Mouse (Mus musculus): ENCODE results near the gene Syt7. TPM values are rescaled to one million over a fixed set of nuclear protein-coding genes. Genes with fewer than 3 reads are reported as not detected.

Syt7 gene
- polyA plus RNA-seq, 2 experiments: 2.0 to 5.0 TPM

DNA sequence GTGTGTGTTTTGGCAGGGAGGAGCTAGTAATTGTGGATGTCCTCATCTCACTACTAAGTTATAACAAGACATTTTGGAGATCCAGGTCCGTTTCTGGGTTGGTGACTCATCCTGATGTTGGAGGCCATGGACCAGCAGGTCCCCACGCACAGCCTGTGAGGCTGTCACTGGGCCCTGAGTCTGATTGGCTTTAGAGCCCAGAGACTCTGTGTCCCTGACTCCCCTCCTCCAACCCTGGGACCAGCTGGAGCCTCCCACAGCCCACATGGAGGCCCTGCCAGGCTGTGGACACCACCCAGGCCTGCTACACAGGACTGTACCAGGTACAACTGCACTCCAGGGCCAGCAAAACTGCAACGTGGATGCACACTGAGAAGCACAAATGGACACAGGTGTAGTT lies 84.1 kb downstream of the Syt7 start:
- H3K9me3 ChIP-seq (ENCODE audit: control insufficient read depth, low read length): no peaks in the 10 kb centered on the region
- DNase-seq (ENCODE audit: low spot score) (no peak), ATAC-seq (ENCODE audit: low FRiP score, low read depth) (no peak)
- H3K27ac ChIP-seq (replicated peaks; ENCODE audit: low read depth, low read length): no peak overlapping the region
- no peak overlapping the region for H3K4me2 ChIP-seq (replicated peaks; ENCODE audit: low read depth, low read length, severe bottlenecking)
- 73% methylated on average over 3 of the region's 3 CpGs for WGBS
- H3K4me3 ChIP-seq (replicated peaks; ENCODE audit: low read length): no peak overlapping the region
- no peak overlapping the region for H3K9ac ChIP-seq (ENCODE audit: low read depth, low read length, severe bottlenecking)
- TF ChIP-seq POLR2A (IDR thresholded peaks at IDR 0.05; ENCODE audit: borderline replicate concordance, extremely low read depth, insufficient read depth, insufficient read length): no peak
- H3K4me1 ChIP-seq (ENCODE audit: control insufficient read depth, insufficient read depth, low read length): no peaks in the 10 kb centered on the region
- H3K27me3 ChIP-seq (ENCODE audit: control insufficient read depth, insufficient read depth, low read length): no peaks in the 10 kb centered on the region
- H3K36me3 ChIP-seq (ENCODE audit: control insufficient read depth, insufficient read depth, low read length): no peaks in the 10 kb centered on the region

DNA sequence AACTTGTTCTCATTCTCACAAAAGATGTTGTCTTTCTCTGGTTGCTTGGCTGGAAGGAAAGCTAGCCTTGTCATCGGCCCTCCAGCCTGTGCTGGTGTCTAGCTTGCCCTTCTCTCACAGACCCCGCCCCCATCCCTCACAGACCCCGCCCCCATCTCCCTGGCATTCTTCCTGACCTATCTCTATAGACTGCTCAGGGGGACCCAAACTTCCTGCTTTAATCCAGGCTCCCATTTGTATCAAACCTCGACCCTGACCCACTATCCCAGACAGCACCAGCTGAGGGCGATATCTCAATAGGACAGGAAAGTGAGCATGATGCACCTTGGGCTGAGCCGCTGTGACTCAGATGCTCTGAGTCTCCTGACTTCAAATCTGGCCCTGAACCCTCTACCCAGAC lies 84.9 kb downstream of the Syt7 start:
- no peak for TF ChIP-seq POLR2A (IDR thresholded peaks at IDR 0.05; ENCODE audit: borderline replicate concordance, extremely low read depth, insufficient read depth, insufficient read length)
- Histone ChIP-seq H3K4me1 (ENCODE audit: control insufficient read depth, insufficient read depth, low read length) (no peaks in the 10 kb centered on the region), H3K9me3 (ENCODE audit: control insufficient read depth, low read length) (no peaks in the 10 kb centered on the region), H3K27me3 (ENCODE audit: control insufficient read depth, insufficient read depth, low read length) (no peaks in the 10 kb centered on the region), H3K36me3 (ENCODE audit: control insufficient read depth, insufficient read depth, low read length) (no peaks in the 10 kb centered on the region), H3K4me2 (replicated peaks; ENCODE audit: low read depth, low read length, severe bottlenecking) (no peak overlapping the region), H3K4me3 (replicated peaks; ENCODE audit: low read length) (no peak overlapping the region), H3K27ac (replicated peaks; ENCODE audit: low read depth, low read length) (no peak overlapping the region), H3K9ac (ENCODE audit: low read depth, low read length, severe bottlenecking) (no peak overlapping the region)
- no peak for DNase-seq (ENCODE audit: low spot score)
- 22% methylated on average over 6 of the region's 6 CpGs for WGBS
- ATAC-seq (ENCODE audit: low FRiP score, low read depth): no peak

DNA sequence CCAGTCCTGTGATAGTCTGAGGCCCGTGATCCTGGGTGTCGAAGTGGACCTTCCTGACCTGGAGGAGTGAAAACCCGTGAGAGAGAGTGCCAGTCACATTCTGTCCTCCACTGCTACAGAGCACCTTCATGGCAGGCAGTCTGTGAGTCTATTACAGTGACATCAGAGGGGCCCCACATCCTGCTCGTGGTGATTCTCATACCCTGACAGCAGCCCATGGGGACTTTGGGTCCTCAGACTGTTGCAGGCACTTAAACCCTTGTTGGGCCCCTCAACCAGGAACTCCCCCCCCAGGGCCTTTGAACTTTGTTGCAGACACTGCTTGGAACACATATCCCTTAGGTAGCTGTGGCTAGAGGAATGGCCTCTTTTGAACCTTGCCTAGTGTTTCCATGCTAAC lies 90.7 kb downstream of the Syt7 start:
- Histone ChIP-seq H3K4me2 (replicated peaks; ENCODE audit: low read depth, low read length, severe bottlenecking) (no peak overlapping the region), H3K27ac (replicated peaks; ENCODE audit: low read depth, low read length) (no peak overlapping the region), H3K4me3 (replicated peaks; ENCODE audit: low read length) (no peak overlapping the region), H3K9me3 (ENCODE audit: control insufficient read depth, low read length) (no peaks in the 10 kb centered on the region), H3K4me1 (ENCODE audit: control insufficient read depth, insufficient read depth, low read length) (no peaks in the 10 kb centered on the region), H3K27me3 (ENCODE audit: control insufficient read depth, insufficient read depth, low read length) (no peaks in the 10 kb centered on the region), H3K9ac (ENCODE audit: low read depth, low read length, severe bottlenecking) (no peak overlapping the region), H3K36me3 (ENCODE audit: control insufficient read depth, insufficient read depth, low read length) (no peaks in the 10 kb centered on the region)
- no peak for DNase-seq (ENCODE audit: low spot score)
- TF ChIP-seq POLR2A (IDR thresholded peaks at IDR 0.05; ENCODE audit: borderline replicate concordance, extremely low read depth, insufficient read depth, insufficient read length): no peak
- WGBS: 42% methylated on average over 4 of the region's 4 CpGs
- ATAC-seq (ENCODE audit: low FRiP score, low read depth): no peak

DNA sequence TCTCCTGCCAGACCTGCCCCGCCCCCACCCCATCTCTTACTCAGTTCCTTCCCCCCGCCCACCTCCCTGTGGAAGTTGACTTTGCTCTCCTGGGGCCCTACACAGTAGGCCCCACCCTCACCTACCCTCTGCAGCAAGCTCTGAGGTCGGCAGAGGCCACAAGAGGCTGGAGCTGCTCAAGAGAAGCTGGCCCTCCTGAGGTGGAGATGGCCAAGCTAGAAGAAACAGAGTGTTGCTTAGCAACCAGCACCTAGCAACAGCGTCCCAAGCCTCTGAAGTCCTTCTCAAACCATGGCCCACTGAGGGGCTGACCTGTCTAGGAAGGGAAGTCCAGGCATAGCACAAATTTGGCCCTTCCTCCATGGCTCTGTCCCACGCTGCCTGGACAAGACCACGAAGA lies 93.8 kb downstream of the Syt7 start, which contains the start of gene Ppp1r32:
Gene Ppp1r32, minus strand, starts transcription at position 226 of the 400 bp plus-strand sequence.
- peak; percentile 18 for DNase-seq (ENCODE audit: low spot score)
- no peak within 1 kb of the TSS for H3K27ac ChIP-seq (replicated peaks; ENCODE audit: low read depth, low read length)
- TF ChIP-seq POLR2A (IDR thresholded peaks at IDR 0.05; ENCODE audit: borderline replicate concordance, extremely low read depth, insufficient read depth, insufficient read length): no peak

DNA sequence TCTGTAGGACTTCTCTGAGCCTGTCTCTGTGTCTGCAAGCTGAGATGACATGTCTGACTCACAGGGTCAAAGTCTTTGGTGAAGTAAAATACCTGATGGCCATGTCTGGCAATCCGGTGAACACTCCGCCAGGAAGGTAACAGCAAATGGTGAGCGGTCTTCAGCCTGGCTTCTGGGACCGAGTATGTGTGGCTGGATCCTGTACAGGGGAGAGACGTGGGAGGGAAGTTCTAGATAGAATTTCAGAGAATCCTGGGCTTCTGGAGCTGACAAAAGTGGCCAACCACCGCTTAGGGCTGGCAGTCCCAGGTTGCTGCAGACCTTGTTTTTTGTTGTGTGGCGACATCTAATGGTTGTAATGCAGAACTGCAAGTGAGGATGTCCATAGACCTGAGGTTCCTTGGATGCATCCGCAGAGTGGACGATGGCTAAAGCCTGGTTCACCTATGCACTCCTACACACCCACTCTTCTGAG lies 97.4 kb downstream of the Syt7 start:
- DNase-seq (ENCODE audit: low spot score) (peak; percentile 75), ATAC-seq (ENCODE audit: low FRiP score, low read depth) (peak; percentile 64; the same call in 1 of the 2 replicates)
- Histone ChIP-seq H3K27me3 (ENCODE audit: control insufficient read depth, insufficient read depth, low read length) (no peaks in the 10 kb centered on the region), H3K36me3 (ENCODE audit: control insufficient read depth, insufficient read depth, low read length) (no peaks in the 10 kb centered on the region), H3K27ac (replicated peaks; ENCODE audit: low read depth, low read length) (no peak overlapping the region), H3K4me1 (ENCODE audit: control insufficient read depth, insufficient read depth, low read length) (no peaks in the 10 kb centered on the region), H3K9me3 (ENCODE audit: control insufficient read depth, low read length) (no peaks in the 10 kb centered on the region), H3K4me3 (replicated peaks; ENCODE audit: low read length) (no peak overlapping the region), H3K9ac (ENCODE audit: low read depth, low read length, severe bottlenecking) (no peak overlapping the region), H3K4me2 (replicated peaks; ENCODE audit: low read depth, low read length, severe bottlenecking) (no peak overlapping the region)
- 23% methylated on average over 9 of the region's 9 CpGs for WGBS
- no peak for TF ChIP-seq POLR2A (IDR thresholded peaks at IDR 0.05; ENCODE audit: borderline replicate concordance, extremely low read depth, insufficient read depth, insufficient read length)

More for the DNA sequence above, 93.8 kb downstream of the Syt7 start, which contains the start of gene Ppp1r32:
- no peaks in the 10 kb centered on the region for H3K27me3 ChIP-seq (ENCODE audit: control insufficient read depth, insufficient read depth, low read length)
- ATAC-seq (ENCODE audit: low FRiP score, low read depth): no peak
- WGBS: 39% methylated on average over 6 of the region's 6 CpGs
- no peaks in the 10 kb centered on the region for H3K9me3 ChIP-seq (ENCODE audit: control insufficient read depth, low read length)
- H3K9ac ChIP-seq (ENCODE audit: low read depth, low read length, severe bottlenecking): no peak within 1 kb of the TSS
- H3K4me1 ChIP-seq (ENCODE audit: control insufficient read depth, insufficient read depth, low read length): no peaks in the 10 kb centered on the region
- no peak within 1 kb of the TSS for H3K4me3 ChIP-seq (replicated peaks; ENCODE audit: low read length)
- H3K4me2 ChIP-seq (replicated peaks; ENCODE audit: low read depth, low read length, severe bottlenecking): no peak within 1 kb of the TSS
- H3K36me3 ChIP-seq (ENCODE audit: control insufficient read depth, insufficient read depth, low read length): no peaks in the 10 kb centered on the region

DNA sequence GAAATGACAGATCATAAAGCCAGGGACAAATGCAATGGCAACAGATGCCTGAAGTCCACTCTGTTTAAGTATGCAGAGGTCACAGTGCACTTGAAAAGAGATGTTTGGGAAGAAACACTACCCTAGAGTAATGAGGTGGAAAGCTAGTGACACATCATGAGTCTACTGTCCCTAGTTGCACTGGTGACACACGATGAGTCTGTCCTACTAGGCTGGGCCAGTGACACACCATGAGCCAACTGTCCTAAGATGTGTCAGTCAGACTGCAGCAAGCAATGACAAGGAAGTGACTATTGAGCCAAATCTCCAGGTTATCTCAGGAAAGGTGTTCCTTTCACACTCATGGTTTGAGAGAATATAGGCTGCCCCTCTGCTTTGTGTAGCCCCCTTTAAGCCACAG lies 106.8 kb downstream of the Syt7 start:
- peaks cover 11% of the 10 kb centered on the region for H3K36me3 ChIP-seq (ENCODE audit: control insufficient read depth, insufficient read depth, low read length)
- no peaks in the 10 kb centered on the region for H3K4me1 ChIP-seq (ENCODE audit: control insufficient read depth, insufficient read depth, low read length)
- H3K27ac ChIP-seq (replicated peaks; ENCODE audit: low read depth, low read length): no peak overlapping the region
- 84% methylated on average over 1 of the region's 1 CpGs for WGBS
- TF ChIP-seq POLR2A (IDR thresholded peaks at IDR 0.05; ENCODE audit: borderline replicate concordance, extremely low read depth, insufficient read depth, insufficient read length): no peak
- no peak for ATAC-seq (ENCODE audit: low FRiP score, low read depth)
- H3K9ac ChIP-seq (ENCODE audit: low read depth, low read length, severe bottlenecking): no peak overlapping the region
- no peak overlapping the region for H3K4me2 ChIP-seq (replicated peaks; ENCODE audit: low read depth, low read length, severe bottlenecking)
- no peaks in the 10 kb centered on the region for H3K9me3 ChIP-seq (ENCODE audit: control insufficient read depth, low read length)
- no peak for DNase-seq (ENCODE audit: low spot score)
- H3K4me3 ChIP-seq (replicated peaks; ENCODE audit: low read length): no peak overlapping the region
- H3K27me3 ChIP-seq (ENCODE audit: control insufficient read depth, insufficient read depth, low read length): no peaks in the 10 kb centered on the region

Measured in limb, embryonic 14.5 days (tissue).